Mouse (Mus musculus) hindbrain, embryonic 12.5 days (tissue): ENCODE data around the gene Ttll9. TPM values are rescaled to one million over a fixed set of nuclear protein-coding genes. Genes with fewer than 3 reads are reported as not detected.

Source experiments
- ATAC-seq: fragments of 200-750 bp; cut with Nextera tagmentation; 2 replicates; pipeline ENCODE4 v1.8.0; 2017; ENCODE audit warnings: moderate TSS enrichment; ENCODE audit not compliant: low FRiP score
- H3K27ac ChIP-seq: fragments of 300-500 bp; sonication (generic); 2 replicates; pipeline ENCODE4 v1.5.1; 2016; ENCODE audit warnings: mild to moderate bottlenecking
- H3K27me3 ChIP-seq: fragments of 300-500 bp; sonication (generic); 2 replicates; pipeline ENCODE4 v1.6.1; 2016; ENCODE audit warnings: mild to moderate bottlenecking
- H3K36me3 ChIP-seq: fragments of 300-500 bp; sonication (generic); 2 replicates; pipeline ENCODE4 v1.6.1; 2016; ENCODE audit warnings: mild to moderate bottlenecking
- H3K4me1 ChIP-seq: fragments of 300-500 bp; sonication (generic); 2 replicates; pipeline ENCODE4 v1.6.1; 2016
- H3K4me2 ChIP-seq: fragments of 300-500 bp; sonication (generic); replicated peaks from 2 replicates; pipeline ENCODE4 v1.6.1; 2016; ENCODE audit warnings: mild to moderate bottlenecking
- H3K4me3 ChIP-seq: fragments of 300-500 bp; sonication (generic); 2 replicates; pipeline ENCODE4 v1.5.1; 2016; ENCODE audit warnings: mild to moderate bottlenecking
- H3K9ac ChIP-seq: fragments of 300-500 bp; sonication (generic); 2 replicates; pipeline ENCODE4 v1.6.1; 2016; ENCODE audit warnings: mild to moderate bottlenecking, moderate library complexity
- H3K9me3 ChIP-seq: fragments of 300-500 bp; sonication (generic); replicated peaks from 2 replicates; pipeline ENCODE4 v1.6.1; 2016; ENCODE audit warnings: mild to moderate bottlenecking
- WGBS: fragments of 180-500 bp; shearing (Covaris S2); methylation state at CpG from one replicate; pipeline ENCODE4 v1.1.7; 2016; 5-methylcytosine and 5-hydroxymethylcytosine counted together
- polyA plus RNA-seq: library from polyadenylated mRNA; unstranded; fragments of >200 nt; fragmentation: Nextera tagmentation; extraction: Ambion mirVana; gene quantifications from 2 replicates; pipeline ENCODE4 v1.2.1, GENCODE M21; 2016

The Ttll9 gene
- polyA plus RNA-seq, 1 experiment from 2014 or later = 2.4 TPM

DNA sequence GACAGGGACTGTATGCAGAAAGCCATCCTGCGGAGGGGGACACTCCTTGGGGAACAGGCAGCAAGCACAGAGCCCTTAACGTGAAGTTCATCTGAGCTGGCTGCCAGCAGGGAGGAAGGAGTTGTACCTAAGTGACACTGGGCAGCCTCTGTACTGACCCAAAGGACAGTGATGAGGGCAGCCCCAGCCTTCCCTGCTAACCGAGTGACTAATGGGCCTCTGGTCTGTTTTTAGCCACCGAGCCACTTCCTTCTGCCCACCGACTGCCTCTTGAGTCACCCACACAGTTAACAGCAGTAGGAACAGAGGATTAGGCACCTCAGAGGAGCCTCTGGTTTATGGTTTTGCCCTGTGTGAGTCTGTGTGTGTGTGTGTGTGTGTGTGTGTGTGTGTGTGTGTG, 34.9 kb upstream of the Ttll9 start:
- Histone ChIP-seq H3K9ac (no peak overlapping the region), H3K4me3 (no peak overlapping the region), H3K36me3 (no peaks in the 10 kb centered on the region), H3K27ac (no peak overlapping the region), H3K4me1 (peaks cover 34% of the 10 kb centered on the region), H3K27me3 (peaks cover 5% of the 10 kb centered on the region; the same call in 1 of the 2 replicates), H3K4me2 (no peak overlapping the region), H3K9me3 (no peaks in the 10 kb centered on the region)
- whole genome bisulfite sequencing = 56% methylated on average over 5 of the region's 5 CpGs
- no peak for ATAC-seq

DNA sequence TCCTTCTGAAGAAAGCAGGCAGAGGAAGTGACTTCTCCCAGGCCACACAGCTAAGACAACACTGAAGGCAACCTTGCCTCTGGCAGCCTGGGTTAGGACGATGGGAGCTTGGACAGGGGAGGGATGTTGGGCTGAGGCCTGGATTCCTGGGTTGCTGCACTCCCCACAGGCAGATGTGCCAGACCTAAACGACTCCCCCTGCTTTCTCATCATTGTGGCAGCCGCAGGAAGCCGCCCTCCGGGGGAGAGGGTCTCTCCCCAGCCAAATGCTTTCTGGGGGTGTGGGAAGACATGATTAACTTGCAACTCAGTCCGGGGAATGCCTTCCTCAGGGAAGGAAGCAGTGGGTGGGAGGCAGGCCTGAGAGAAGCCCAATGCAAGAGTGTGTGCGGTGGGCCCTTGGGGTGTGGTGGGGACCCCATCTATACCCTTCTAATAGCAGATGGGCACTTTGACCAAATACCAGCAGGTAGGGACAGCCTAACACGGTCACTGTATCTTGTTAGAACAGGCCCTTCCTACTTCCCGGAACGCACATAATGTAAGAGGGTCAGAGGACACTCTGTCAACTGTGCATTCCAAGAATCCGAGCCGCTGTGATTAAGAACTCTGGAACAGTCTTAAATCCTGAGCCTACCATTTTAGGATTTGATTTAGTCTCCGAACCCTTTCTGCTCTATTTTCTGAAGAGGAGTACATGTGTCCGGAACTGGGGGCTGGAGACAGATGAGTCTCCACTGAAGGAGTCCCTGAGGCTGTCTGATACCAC, 33.9 kb upstream of the Ttll9 start:
- H3K9ac ChIP-seq = no peak overlapping the region
- H3K9me3 ChIP-seq = no peaks in the 10 kb centered on the region
- no peak overlapping the region for H3K4me3 ChIP-seq
- no peak overlapping the region for H3K4me2 ChIP-seq
- 56% methylated on average over 14 of the region's 14 CpGs for WGBS
- peaks cover 31% of the 10 kb centered on the region for H3K4me1 ChIP-seq
- H3K27ac ChIP-seq = no peak overlapping the region
- H3K36me3 ChIP-seq = no peaks in the 10 kb centered on the region
- peaks cover 5% of the 10 kb centered on the region; the same call in 1 of the 2 replicates for H3K27me3 ChIP-seq
- ATAC-seq = no peak

DNA sequence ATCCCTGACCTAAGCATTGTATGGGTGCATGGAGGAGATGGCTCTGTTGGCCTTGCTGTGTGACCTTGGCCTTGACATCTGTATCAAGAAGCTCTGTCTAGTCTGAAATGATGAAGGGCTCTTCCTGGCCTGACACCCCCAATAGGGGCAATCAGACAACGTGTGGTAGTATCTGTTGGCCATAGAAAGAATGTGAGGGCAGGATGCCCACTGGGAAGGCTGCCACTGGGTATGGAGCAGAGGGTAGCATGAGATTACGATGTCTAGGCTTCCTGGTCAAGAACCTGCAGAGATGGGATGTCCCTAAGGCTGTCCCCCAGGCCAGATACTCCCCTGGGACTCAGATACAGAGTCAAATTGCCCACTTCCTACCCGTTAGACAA, 33.3 kb upstream of the Ttll9 start:
- Histone ChIP-seq H3K36me3 (no peaks in the 10 kb centered on the region), H3K4me1 (peaks cover 25% of the 10 kb centered on the region), H3K9me3 (no peaks in the 10 kb centered on the region), H3K9ac (no peak overlapping the region), H3K27ac (no peak overlapping the region), H3K4me2 (no peak overlapping the region), H3K27me3 (peaks cover 5% of the 10 kb centered on the region; the same call in 1 of the 2 replicates), H3K4me3 (no peak overlapping the region)
- no peak for ATAC-seq
- 66% methylated on average over 3 of the region's 3 CpGs for WGBS

DNA sequence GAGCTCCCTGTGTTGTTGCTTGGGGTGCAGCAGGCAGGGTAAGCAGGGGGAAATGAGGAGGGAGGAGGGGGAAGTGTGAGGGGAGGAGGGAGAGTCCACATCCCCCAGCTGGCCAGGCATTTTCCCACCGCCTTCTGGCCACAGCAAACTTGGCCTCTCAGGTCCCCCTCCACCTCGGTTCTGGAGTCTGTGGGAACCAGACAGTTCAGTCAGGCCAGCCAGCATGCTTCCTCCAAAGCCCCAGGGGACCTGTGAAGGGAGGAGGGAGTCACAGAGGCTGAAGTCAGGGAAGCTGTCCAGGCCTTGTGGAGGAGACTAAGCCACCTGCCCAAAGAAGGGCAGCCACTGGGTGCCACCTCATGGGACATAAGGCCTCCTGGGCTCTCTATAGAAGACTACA, 32.0 kb upstream of the Ttll9 start:
- H3K9ac ChIP-seq = no peak overlapping the region
- no peaks in the 10 kb centered on the region for H3K36me3 ChIP-seq
- H3K9me3 ChIP-seq = no peaks in the 10 kb centered on the region
- no peak overlapping the region for H3K4me2 ChIP-seq
- H3K27me3 ChIP-seq = peaks cover 5% of the 10 kb centered on the region; the same call in 1 of the 2 replicates
- H3K4me1 ChIP-seq = peaks cover 22% of the 10 kb centered on the region
- no peak overlapping the region for H3K27ac ChIP-seq
- no peak overlapping the region for H3K4me3 ChIP-seq
- no peak for ATAC-seq
- 53% methylated on average over 2 of the region's 2 CpGs for WGBS

DNA sequence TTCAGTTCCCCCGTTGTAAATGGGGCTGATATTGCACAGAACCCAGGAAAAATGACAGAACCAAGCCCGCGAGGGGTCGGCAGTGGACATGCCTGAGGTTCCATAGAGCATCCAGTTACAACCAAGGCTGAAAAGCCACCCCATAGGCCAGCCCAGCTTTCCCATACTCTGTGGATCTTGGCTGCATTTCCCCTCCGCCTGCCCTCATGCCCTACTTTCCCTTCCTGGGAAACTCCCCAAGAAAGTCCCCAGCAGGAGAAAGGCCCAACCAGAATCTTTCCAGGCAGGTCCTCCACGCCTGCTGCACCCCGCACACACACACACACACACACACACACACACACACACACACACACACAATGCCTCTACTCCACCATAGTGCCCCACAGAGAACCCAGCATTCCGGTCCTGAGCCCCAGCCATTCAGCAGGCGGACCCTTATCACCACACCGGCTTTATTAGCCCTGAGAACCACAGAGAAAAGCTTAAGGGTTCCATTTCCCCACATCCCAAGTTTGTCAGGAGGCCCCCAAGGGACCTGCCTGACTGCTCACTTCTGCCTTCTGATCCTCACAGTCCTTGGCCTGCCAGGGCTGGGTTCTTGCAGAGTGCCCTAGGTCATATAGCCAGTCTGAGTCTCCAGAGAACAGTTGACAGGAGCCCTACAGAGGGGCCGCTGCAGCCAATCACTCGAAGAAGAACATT, 30.7 kb upstream of the Ttll9 start:
- H3K9ac ChIP-seq = no peak overlapping the region
- H3K27me3 ChIP-seq = peaks cover 11% of the 10 kb centered on the region; the same call in 1 of the 2 replicates
- H3K9me3 ChIP-seq = no peaks in the 10 kb centered on the region
- 74% methylated on average over 10 of the region's 12 CpGs for WGBS
- no peak for ATAC-seq
- H3K36me3 ChIP-seq = no peaks in the 10 kb centered on the region
- peaks cover 14% of the 10 kb centered on the region for H3K4me1 ChIP-seq
- H3K4me2 ChIP-seq = no peak overlapping the region
- H3K27ac ChIP-seq = no peak overlapping the region
- H3K4me3 ChIP-seq = no peak overlapping the region

DNA sequence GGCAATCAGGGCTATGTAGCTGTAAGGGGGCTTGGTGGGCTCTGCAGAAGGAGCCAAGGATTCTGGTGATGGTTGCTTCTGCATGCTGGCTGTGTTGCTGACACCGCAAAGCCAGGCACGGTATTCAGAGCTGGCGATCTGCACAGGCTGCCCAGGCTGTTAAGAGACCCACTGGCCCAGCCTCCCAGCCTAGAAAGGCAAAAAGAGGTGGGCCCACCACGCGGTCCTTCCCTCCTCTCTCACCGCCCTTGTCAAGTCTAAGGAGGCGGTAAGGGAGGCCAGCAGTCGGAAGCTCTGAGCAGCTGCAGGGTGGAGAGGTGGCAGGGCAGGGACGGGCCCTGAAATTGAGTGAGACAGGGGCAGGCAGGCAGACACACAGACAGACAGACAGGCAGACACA, 29.2 kb upstream of the Ttll9 start, which contains the start of gene Foxs1:
TSS of gene Foxs1 (minus strand) at position 161 of the 400 bp plus-strand sequence.
- Histone ChIP-seq H3K9me3 (no peaks in the 10 kb centered on the region), H3K9ac (no peak within 1 kb of the TSS), H3K4me1 (peaks cover 9% of the 10 kb centered on the region; the same call in 1 of the 2 replicates), H3K27me3 (peaks cover 13% of the 10 kb centered on the region; the same call in 1 of the 2 replicates), H3K27ac (no peak within 1 kb of the TSS), H3K4me3 (no peak within 1 kb of the TSS), H3K36me3 (no peaks in the 10 kb centered on the region), H3K4me2 (no peak within 1 kb of the TSS)
- no peak for ATAC-seq
- 36% methylated on average over 9 of the region's 9 CpGs for WGBS

DNA sequence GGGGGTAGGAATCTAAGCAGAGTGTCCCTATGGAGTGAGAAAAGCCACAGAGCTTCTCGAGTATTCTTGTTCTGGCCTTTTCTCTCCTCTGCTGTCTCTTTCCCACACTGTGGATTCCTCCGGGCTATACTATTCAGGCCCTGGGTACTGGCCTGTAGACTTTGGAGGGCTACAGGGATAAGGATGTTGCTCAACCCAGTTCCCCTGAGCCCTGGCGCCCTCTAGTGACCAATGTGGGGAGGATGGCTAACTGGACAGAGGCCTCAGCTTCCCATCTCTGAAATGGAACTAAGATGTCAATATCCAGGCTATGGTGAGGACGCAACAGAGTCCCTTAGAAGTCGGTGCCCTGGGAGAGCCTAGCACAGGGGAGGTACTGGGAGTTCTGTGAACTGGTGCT, 28.7 kb upstream of the Ttll9 start:
- no peaks in the 10 kb centered on the region for H3K36me3 ChIP-seq
- H3K9me3 ChIP-seq = no peaks in the 10 kb centered on the region
- H3K9ac ChIP-seq = no peak overlapping the region
- WGBS = 37% methylated on average over 5 of the region's 5 CpGs
- H3K27me3 ChIP-seq = peaks cover 15% of the 10 kb centered on the region; the same call in 1 of the 2 replicates
- H3K27ac ChIP-seq = no peak overlapping the region
- ATAC-seq = no peak
- H3K4me1 ChIP-seq = peaks cover 9% of the 10 kb centered on the region; the same call in 1 of the 2 replicates
- H3K4me2 ChIP-seq = no peak overlapping the region
- H3K4me3 ChIP-seq = no peak overlapping the region

DNA sequence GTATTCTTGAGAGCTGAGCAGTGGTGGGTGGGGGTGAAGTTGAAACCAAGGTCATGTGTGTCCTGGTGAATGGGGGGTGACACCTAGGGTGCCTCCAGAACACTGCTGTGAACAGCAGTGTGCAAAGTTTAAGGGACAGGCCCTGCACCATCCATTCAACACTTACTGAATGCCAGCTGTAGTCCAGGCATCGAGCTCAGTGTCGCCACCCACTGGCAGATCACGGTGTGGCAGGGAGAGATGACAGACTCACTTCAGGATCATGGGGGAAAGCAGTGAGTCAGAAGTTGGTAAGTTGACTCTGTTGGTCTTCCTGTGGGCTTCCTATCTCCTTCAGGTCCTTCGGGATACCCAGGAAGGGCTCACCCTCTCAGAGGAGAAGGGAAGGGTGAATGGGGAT, 22.4 kb upstream of the Ttll9 start:
- no peak overlapping the region for H3K9ac ChIP-seq
- peaks cover 64% of the 10 kb centered on the region for H3K27me3 ChIP-seq
- 18% methylated on average over 4 of the region's 4 CpGs for WGBS
- H3K27ac ChIP-seq = no peak overlapping the region
- H3K36me3 ChIP-seq = no peaks in the 10 kb centered on the region
- H3K4me2 ChIP-seq = no peak overlapping the region
- H3K4me1 ChIP-seq = peaks cover 11% of the 10 kb centered on the region
- no peak overlapping the region for H3K4me3 ChIP-seq
- ATAC-seq = no peak
- H3K9me3 ChIP-seq = no peaks in the 10 kb centered on the region

DNA sequence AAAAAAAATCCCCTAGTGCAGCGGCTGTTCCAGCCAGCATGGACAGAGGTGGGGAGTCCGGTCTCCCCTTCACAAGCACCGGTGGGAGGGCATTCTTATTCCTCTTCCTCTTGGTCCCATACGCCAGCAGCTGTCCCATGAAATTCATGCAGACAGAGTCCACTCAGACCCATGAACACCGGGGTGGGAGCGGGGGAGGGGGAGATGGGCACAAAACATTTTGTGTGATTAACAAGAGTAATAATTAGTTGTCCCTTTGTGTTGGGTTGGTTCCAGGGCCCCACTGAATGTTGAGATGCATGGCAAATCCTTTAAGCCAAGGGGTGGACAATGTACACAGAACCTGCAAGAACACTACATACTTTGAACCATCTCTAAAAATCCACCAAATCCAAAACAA, 21.2 kb upstream of the Ttll9 start:
- Histone ChIP-seq H3K4me1 (peaks cover 11% of the 10 kb centered on the region), H3K36me3 (no peaks in the 10 kb centered on the region), H3K27ac (no peak overlapping the region), H3K4me2 (no peak overlapping the region), H3K4me3 (no peak overlapping the region), H3K9me3 (no peaks in the 10 kb centered on the region), H3K27me3 (peaks cover 74% of the 10 kb centered on the region), H3K9ac (no peak overlapping the region)
- 83% methylated on average over 6 of the region's 6 CpGs for WGBS
- no peak for ATAC-seq

DNA sequence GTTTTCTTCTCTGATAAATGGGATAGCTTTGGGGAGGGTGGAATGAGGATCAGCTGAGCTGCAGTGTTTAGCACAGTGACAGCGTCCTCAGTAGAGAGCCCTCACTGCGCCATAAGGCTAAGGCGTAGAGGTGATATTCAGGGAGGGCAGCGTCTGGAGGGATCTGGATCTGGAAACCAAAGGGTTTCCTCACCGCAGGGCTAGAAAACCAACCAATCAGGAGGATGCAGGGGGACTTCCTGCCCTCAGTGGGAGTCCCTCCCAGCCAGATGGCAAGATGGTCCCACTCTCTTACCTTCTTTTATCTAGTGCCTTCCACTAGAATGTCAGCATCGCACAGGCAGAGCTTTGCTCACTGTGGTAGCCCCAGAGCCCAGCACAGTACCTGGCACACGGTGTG, 20.5 kb upstream of the Ttll9 start:
- H3K9ac ChIP-seq = no peak overlapping the region
- H3K4me2 ChIP-seq = no peak overlapping the region
- peaks cover 75% of the 10 kb centered on the region for H3K27me3 ChIP-seq
- no peaks in the 10 kb centered on the region for H3K36me3 ChIP-seq
- H3K9me3 ChIP-seq = no peaks in the 10 kb centered on the region
- no peak for ATAC-seq
- peaks cover 13% of the 10 kb centered on the region for H3K4me1 ChIP-seq
- 34% methylated on average over 7 of the region's 7 CpGs for WGBS
- no peak overlapping the region for H3K27ac ChIP-seq
- no peak overlapping the region for H3K4me3 ChIP-seq

DNA sequence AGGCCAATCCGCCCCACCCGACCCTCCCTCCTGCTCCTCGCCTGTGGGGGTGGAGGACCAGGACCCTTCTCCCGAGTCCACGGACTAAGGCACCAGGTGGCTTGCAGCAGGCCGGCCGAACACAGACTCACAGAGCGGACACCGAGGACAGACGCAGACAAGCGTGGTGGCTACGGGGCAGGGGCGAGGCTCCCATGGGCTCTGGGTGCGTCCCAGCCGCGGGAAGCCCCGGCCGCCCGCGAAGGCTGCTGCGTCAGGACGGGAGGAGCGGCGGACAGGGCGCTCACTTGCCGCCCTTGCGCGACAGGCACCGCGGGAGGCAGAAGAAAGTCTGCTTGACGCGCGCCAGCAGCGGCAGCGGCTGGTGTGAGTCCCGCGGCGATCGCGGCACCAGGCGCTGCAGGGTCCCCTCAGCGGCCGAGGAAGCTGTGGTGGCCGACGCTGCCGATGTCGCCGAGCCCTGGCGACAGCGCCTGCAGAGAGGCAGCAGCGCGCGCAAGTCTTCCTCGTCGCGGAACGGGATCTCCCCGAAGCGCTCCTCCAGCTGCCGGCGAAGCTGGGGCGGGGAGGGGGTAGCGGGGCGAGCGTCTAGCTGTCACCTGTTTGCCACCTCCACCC, 19.3 kb upstream of the Ttll9 start:
- Histone ChIP-seq H3K27ac (no peak overlapping the region), H3K9ac (peak overlapping the region; percentile 59), H3K36me3 (no peaks in the 10 kb centered on the region), H3K4me3 (peak overlapping the region; percentile 42), H3K4me1 (peaks cover 14% of the 10 kb centered on the region), H3K9me3 (no peaks in the 10 kb centered on the region), H3K4me2 (peak overlapping the region; percentile 92), H3K27me3 (peaks cover 83% of the 10 kb centered on the region)
- ATAC-seq = no peak
- WGBS = under 1% methylated on average over 57 of the region's 65 CpGs

DNA sequence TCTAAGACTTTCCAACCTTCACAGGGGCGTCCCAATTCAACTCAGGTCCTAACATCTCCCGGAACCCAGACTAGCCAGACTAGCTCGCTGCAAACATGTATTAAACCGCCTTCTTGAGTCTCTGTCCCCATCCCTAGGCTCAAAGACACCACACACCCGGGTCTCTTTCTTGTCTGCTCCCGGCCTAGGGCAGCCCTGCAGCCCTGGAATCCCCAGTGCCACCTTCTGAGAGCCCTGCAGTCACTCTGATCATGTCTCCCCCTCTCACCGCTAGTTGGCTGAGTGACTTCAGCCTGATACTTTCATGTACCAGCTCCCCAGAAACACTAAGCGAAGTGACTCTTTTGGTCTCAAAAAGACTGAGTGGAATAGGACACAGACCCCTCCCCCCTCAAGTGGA, 18.7 kb upstream of the Ttll9 start:
- Histone ChIP-seq H3K4me2 (peak overlapping the region; percentile 92), H3K27me3 (peaks cover 87% of the 10 kb centered on the region), H3K4me1 (peaks cover 14% of the 10 kb centered on the region), H3K9ac (peak overlapping the region; percentile 59), H3K36me3 (no peaks in the 10 kb centered on the region), H3K27ac (no peak overlapping the region), H3K4me3 (peak overlapping the region; percentile 42), H3K9me3 (no peaks in the 10 kb centered on the region)
- ATAC-seq = 0 out of 2 replicates have a peak, but pooled peaks have one; percentile 20
- 8% methylated on average over 8 of the region's 8 CpGs for WGBS
